Mouse (Mus musculus): ENCODE data around the gene Tfcp2.

Gene Tfcp2

DNA sequence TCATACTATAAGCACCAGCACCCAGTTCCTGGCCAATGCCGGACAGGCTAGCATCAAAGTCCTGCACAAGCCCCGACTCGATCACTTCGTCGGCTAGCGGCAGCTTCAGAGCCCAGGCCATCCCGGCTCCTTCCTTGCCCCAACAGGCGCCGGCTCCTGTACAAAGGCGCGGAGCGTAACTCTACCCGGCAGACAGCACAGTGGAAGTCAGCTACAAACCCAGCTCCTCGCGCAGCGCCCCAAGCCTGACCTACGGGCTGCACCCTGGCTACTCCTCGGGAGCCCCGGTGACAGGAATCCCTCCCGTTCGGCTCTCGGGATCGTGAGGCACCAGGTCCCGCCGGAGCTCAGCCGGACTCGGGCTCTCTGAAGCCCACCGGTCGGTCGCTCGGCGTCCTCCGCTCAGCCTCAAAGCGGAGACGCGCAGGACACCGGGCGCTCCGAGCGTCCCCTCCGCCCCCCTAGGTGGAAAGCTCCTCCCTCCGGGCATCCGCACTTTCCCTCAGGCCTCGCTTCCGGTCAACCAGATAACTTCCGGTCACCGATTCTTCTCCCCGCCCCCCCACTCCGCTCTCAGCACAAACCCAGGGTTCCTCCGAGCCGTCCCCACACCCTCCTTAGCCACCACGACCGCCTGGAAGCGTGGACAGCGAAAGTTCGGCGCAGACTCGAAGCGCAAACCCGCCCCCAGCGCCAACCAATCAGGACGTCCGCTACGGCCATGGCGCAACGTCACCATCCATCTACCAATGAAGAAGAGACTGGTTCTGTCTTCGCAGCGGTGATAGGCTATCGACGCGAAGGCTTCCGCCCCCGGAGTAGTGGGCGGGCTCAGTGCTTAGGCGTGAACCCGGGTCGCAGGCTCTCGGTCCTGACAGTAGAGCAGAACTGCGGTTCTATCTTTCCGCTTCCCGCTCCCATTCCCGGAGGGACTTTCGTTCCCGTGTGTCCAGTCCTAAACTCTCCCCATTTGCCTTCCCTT lies at the start of gene Tfcp2:
Gene Tfcp2, minus strand, starts transcription at position 683 of the 982 bp plus-strand sequence.
- DNase-seq (ENCODE audit: low spot score) = peak; percentile 95

DNA sequence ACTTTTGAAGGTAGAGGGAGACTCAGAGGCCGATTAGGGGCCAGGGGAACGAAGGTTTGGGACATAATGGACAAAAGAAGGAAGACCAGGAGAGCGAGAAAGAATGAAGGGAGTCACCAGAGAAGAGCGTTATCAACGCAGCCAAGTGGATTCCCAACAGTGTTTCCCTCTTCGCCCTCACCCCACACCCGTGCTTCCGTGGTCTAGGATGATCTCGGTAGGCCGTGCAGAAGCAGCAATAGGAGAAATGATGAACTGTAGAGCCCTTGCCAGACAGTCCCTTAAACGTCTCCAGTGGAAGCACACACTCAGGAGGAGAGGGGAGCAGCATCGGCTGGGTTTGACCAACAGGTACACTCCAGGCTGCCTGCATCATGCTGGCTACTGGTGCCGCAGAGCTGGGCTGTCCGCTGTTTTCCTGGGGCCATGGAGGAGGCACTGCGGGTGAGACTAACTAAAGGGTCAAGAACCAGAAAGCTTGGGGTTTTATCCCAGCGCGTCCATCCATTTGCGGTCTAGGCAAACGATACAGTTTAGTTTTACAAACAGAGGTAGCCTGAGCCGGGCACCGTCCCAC lies 49.0 kb upstream of the Tfcp2 start:
- DNase-seq (ENCODE audit: low spot score) = no peak

DNA sequence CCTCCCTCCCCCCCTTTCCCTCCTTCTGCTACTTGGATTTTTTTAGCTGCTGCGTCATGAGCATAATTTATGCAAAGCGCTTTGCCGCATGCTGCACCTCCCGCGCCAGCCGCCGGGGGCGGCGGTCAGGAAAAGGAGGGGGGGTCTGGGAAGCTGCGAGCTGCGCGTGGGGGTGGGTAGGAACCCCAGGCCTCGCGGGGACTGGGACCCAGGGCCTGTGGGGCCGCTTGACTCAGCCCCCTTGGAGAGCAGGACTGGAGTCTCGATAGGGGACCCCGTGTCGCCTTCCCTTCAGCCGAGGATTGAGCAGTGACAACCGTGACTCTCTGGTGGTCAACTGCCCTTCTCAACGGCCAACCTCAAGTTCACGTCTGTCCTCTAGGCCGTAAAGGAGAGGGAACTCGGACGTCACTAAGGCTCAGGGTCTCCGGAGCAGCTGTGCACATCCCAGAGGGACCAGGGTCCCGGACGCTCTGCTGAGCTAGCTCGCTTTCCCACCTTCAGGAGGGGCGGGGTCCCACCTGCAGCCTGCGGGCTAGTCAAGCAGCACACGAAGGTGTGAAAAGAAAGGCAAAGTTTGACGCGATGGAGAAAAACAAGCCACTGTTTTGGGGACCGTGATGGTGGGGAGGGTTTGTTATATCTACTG lies 48.4 kb upstream of the Tfcp2 start:
- DNase-seq (ENCODE audit: low spot score) = peak; percentile 42

DNA sequence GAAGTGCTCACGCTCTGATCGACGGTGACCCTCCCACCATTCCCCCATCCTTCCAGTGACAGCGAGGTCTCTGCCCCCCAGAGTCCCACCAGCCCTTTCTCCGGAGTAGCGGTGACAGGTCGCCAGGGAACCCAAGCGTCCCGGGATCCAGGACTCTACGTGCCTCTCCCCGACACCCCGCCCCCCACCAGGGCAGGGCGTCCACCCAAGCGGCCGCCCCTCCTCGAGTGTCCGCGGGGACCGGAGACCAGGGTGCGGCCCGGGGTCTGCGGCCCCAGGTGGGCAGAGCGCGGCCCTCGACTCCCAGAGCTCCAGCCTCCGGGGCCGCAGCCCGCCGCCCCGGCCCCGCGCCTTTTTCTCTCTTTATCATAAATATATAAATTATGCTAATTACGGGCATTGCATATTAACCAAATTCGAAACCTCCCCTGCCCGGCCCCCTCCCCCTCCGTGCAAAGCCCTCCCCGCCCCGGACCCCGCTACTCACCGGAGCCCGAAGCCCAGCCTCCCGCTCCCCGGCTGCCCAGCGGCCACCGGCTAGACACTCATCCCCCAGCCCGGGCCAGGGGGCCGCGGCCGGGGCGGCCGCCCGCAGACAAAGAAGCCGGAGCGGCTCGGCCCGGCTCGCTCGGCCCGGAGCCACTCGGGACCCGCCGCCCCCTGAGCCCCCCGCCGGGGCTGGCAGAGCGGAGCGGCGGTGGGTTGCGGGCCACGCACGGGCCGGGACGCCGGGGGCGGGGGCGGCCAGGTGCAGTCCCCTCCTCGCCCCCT lies 47.7 kb upstream of the Tfcp2 start, which contains the start of gene Pou6f1:
Gene Pou6f1, minus strand, starts transcription at position 709 of the 771 bp plus-strand sequence.
- DNase-seq (ENCODE audit: low spot score) = peak; percentile 39

DNA sequence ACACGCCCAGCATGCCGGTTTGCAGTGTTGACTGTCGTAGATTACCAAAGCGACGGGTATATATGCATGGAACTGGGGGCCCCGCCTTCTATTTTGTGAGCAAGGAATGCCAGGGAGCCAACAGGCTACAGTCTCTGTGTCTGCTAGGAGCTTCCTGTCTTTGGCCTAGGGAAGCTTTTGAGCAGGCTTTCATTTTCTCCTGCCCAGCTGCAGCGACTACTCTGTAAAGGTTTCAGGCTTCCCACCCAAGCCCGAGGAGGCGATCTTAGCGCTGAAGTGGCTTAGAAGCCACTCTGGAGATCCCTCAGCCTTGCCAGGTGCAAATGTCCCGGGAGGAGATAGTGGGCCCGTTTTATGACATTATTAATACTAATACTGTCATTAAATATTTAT lies 47.1 kb upstream of the Tfcp2 start:
- DNase-seq (ENCODE audit: low spot score) = no peak

DNA sequence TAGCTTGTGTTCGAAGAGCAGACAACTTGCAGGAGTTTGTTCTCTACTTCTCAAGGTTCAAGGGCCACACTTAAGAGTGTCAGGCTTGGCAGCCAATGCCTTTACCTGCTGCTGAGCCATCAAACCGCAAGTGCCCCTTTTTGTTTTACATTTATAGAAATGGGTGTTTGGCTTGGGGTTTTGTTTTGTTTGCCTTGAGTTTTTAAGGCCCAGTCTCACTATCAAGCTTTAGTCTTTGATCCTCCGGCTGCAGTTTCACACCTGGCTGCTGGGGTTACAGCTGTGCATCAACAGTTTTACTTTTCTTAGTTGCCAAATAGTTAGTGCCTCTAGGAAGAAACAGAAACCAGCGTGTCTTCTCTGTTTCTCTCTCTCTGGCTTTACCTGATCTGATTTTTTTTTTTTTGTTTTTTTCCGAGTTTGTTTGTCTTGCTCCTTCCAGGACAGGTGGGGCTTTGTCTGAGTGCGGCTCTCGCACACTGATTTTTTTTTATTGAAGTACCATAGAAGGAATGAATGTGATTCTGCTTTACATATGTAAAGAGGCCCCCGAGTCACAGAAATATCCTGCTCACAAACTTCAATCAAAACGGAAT lies 46.6 kb upstream of the Tfcp2 start:
- DNase-seq (ENCODE audit: low spot score) = no peak

DNA sequence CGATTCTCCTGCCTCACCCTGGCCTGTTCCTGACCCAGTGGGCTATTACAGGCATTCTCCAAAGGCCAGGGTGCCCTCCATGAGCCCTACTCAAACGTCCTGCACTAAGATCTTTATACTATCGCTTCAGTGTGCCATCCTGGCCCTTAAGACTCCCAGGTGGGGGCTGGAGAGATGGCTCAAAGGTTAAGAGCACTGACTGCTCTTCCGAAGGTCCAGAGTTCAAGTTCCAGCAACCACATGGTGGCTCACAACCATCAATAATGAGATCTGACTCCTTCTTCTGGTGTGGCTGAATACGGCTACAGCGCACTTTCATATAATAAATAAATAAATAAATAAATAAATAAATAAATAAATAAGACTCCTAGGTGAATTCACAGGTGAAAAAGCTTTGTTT lies 41.0 kb upstream of the Tfcp2 start:
- no peak for DNase-seq (ENCODE audit: low spot score)

DNA sequence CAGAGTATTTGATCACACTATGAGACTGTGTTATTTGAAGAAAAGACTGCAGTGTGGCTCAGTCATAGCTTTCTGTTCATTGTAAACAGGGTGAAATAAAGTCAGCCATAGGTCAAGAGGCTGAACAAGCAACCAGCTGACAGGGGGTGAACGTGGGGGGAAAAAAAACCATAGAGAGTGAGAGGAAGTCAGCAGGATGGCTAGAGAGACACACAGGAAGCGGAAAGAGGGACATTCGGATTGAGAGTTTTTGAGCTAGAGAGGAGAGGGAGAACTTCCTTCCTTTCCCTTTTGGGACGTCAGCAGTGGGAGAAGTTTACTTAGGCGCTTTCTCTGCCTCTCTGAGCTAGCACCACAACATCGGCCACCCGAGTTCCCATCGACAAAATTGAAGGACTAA lies 38.6 kb upstream of the Tfcp2 start:
- no peak for DNase-seq (ENCODE audit: low spot score)

DNA sequence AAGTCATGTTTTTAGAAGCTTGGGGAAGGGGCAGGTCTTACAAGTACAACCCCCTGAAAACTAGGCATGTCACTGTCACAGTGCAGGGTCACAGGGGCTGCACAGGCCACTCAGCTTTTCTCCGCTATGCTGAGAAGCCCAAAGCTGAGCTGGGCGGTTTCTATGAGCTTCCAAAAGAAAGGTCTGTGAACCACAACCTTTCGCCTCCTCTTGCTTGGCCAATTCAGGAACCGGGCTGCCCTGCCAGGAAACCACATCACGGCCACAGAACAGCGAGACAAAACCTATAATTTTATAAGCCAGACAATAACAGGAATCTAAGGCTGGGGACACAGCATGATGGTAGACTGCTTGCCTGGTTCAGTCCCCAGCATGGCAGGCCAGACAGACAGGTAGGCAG lies 36.5 kb upstream of the Tfcp2 start:
- DNase-seq (ENCODE audit: low spot score) = no peak

DNA sequence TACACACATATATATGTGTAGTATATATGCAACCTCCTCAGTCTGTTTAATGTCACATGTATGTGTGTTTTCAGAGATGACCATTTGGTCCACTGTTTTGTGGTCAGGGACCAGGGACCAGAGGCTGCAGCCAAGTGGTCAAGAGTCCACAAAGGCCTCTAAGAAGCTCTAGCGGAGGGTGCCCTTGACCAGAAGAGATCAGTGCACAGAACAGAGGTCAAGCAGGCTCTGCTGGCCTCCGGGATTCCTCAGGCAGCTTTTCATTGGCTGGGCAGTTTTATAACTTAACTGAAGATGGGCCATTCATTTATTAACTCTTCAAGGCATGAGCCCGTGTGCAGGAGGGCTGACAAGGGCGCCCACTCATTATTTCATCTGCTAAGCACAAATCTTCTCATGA lies 35.4 kb upstream of the Tfcp2 start:
- DNase-seq (ENCODE audit: low spot score) = no peak

DNA sequence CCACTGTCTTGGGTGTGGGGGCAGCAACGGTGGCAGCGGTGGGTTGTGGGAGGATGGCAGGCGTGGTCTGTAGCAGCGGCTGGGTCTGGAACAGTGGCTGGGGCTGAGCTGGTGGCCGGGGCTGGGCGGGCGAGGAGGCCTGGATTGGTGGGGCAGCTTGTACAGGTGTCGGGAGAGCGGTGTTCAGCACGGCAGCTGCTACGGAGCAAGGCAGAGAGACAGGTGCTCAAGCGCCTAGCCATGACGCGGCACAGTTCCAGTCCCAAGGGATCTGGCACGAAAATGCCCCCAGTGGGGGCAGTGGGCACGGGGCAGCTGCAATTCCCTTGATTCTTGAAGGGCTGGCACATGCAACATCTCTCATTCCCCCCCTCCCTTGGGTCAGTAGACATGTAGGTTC lies 34.1 kb upstream of the Tfcp2 start:
- no peak for DNase-seq (ENCODE audit: low spot score)

DNA sequence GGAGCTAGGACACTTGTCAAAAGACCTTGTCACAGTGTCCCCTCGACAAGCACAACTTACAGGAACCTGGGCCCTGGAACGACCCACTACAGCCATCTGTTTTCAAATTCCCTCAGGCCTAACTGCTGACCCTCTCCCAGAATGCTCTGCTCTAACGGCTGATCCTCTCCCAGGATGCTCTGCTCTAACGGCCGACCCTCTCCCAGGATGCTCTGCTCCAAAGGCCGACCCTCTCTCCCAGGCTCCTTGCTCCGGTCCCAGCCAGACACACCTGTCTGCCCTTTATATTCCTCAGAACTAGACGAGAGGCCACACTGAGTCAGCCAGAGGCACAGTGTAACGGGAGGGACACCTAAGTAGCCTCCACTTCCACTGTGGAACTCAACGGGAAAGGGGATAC lies 28.3 kb upstream of the Tfcp2 start:
- no peak for DNase-seq (ENCODE audit: low spot score)

DNA sequence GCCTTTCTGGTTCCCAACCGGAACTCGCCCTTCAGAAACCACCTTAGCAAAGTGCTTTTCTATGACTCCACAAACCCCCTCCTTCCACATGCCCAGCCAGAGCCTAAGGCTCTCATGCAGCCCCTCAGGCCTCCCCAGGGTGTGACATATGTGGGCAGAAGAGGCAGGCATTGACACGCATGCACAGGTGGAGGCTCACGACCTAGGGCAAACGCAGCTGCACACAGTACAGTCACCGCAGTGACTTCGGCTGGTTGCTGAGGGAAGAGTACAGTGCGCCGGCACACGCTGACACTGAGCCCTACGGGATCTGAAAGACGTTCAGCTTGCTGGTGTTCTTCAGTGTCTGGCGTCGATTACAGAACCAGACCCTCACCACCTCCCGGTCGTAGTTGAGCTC lies 26.2 kb upstream of the Tfcp2 start:
- DNase-seq (ENCODE audit: low spot score) = no peak

DNA sequence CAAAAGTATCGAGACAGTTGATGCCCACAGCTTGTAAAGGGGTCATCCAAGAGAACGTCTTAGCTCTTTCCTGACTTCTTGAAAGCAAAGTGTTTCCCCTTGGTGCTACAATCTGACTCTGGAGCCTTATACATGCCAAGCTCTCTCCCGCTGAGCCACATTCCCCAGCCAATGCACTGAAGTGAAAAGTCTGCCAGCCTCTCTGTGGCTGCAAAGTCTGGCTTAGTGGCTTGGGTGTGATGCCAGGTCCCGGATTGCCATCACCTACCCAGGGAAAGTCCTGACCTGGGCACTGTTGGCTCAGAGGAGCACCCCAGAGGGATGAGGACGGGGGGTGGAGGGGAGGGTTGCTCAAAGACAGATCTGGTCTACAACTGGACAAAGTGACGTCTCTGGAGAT lies 25.0 kb upstream of the Tfcp2 start:
- no peak for DNase-seq (ENCODE audit: low spot score)

DNA sequence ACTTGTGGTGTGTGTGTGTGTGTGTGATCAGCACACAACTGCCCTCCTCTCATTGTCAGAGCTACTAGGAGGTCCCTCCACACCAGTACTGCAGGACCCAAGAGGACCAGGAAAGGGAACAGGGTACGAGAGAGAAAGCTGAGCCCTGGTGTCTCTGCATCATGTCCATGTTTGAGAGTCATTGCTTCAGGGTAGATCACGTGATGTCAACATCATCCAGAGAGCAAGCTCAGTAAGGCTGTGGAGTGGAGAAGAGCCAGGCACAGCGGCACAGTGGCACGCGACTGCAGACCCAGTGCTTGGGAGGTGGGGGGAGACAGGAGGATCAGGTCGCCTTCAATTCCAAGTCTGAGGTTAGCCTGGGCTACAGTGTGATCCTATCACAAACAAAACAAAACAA lies 24.6 kb upstream of the Tfcp2 start:
- no peak for DNase-seq (ENCODE audit: low spot score)

DNA sequence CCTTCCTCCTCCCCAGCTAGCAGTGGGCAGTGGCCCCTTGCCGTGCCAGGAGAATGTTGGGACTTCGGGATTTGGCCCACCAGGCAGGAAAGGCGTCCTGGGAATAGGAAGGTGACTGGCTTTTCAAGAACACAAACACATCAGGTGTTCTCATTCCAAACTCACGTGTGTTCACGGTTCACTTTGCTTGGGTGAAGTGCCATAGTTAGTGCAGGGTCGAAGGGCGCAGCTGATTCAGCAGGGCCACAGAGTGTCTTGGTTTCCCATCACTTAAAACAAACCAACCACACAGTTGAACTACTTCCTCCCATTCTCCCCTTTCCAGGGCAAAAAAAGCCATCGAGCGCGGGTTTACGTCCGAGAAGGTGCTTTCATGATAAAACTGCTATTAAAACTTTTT lies 23.6 kb upstream of the Tfcp2 start:
- no peak for DNase-seq (ENCODE audit: low spot score)

DNA sequence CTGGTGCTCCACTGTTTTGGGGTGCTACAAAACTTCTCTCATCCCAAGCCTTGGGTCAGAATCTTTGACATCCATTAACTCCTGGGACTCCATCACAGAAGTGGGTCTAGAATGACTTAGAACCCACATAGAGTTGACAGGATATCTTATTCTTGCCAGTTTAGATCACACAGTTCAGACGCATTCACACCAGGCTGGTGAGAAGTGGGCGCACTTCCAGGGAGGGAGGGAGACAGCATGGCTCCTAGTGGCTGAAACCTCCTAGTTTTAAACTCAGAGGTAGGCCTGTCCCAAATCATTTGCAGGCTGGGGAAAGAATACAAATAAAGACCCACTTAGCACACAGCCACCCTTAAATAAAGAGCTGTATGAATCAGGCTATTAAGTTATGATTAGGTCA lies 22.6 kb upstream of the Tfcp2 start:
- no peak for DNase-seq (ENCODE audit: low spot score)

DNA sequence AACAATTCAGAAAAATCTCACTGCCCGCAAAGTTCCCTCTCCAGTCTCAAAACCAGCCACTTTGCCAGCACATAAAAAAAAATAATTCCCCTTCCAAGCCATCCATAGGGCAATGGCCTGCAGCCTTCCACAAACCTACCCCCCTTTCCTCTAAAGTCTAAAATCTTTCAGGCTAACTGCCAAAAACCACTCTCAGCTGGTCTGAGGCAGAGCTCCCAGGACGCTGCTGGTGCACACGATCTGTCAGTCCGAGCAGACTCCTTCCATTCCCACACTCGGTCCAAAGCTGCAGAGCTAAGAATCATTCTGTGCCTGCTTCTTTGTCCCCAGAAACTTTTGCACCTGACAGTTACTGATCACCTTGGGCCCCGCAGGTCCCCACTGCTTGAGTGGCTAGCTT lies 22.1 kb upstream of the Tfcp2 start:
- no peak for DNase-seq (ENCODE audit: low spot score)

DNA sequence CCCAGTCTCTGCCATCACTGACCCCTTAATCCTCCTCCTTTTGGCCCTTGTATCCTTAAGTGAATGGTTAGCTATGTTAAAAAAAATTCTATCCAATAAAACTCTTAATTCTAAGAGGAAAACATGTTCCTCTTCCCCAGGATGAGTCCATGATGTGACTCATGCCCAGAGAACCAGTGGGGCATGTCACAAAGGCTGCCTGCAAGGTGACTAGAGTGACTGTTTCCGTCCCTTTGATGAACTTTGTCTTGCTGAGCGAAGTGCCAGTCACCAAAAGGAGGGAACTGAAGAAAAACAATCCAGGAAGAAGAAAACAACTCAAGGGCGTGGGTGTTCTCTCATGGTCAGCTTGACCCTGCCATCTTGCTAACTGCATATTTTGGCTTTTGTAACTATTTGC lies 17.4 kb upstream of the Tfcp2 start:
- no peak for DNase-seq (ENCODE audit: low spot score)

DNA sequence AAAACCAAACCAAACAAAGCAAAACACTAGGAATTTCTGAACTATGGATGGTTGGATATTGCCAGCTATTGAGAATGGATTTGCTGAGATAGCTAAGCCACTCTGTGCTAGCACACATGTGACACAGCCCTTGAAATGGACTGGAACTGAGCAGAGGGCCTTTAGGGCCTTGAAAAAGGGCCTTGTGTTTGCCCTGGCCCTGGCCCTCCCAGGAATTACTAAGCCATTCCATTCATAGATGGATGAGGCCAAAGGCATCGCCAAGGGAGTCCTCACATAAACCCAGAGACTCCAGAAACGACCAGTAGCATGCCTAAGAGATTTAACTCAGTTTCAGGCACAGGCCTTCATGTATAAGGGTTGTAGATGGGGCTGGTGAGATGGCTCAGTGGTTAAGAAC lies 14.7 kb upstream of the Tfcp2 start:
- no peak for DNase-seq (ENCODE audit: low spot score)

DNA sequence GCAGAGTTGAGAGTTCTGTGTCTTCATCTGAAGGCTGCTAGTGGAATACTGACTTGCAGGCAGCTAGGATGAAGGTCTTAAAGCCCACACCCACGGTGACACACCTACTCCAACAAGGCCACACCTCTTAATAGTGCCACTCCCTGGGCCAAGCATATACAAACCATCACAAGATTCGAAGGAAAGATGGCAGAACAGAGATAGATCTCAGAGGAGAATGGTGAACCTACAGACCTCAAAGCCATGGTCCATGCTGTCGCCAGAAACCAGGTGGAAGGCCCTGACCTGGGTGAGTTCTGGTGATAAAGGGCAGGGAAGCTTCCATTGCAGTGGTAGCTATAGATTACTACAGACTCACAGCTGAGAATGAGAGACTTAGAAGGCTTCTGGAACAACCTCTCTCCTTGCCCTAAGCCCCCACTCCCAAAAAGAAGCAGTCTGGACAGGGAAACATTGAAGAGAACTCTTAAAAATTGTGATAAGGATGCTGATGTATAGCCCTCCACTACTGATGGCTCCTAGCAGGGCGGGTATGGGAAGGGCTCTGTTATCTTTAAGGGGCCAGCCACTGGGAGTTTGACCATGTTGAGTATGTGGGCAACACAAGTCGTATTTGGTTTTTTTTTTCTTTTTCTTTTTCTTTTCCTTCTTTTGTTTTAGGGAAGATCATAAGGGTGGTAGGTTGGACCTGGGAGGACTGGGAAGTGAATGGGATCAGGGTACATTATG lies 6.1 kb upstream of the Tfcp2 start:
- no peak for DNase-seq (ENCODE audit: low spot score)
